Mouse (Mus musculus) cerebellum, adult 18-20 months (tissue): ENCODE results near the gene Flrt2.
A peak's percentile ranks its signal among the peaks of the same experiment; 100 is the strongest.

ENCODE experiments used
- DNase-seq, 2 experiments: peaks; one replicate each; pipeline ENCODE4 v3.0.0; 2021

Gene Flrt2

DNA sequence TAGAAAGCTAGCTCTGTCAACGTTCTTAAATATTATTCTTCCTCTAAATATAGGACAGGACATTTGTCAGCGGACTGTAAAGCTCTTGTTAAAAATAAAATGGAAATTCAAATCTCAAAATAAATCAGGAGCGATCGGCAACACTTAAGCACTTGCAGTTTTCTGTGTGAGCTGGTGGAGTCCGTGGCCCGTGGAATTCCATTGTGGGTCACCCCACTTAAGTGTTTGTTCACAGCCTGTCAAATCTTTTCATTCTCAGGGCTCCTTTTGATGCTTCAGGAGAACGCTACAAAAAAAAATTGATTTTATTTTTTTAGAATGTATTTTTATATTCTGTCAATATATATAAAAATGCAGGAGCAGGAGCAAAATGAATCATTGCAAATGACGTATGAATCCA, 45.5 kb downstream of the Flrt2 start:
- no peak for DNase-seq

DNA sequence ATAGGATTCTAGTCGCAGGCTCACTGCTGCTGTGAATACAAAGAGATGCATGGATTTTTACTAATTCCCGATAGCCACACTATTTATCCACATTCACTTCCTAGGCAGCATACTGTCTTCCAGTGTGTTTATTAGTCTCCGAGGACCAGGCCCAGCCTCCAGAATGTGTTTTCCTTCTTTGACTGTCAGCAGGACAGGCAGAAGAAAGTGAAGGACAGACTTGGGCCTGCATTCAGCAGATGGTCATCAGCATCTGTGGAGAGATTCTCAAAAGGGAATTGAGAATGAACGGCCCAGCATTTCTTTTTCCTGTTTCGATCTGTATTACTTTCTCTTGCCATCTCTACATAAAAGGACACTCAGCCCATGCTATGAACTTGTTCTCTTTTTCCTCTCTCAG, 46.0 kb downstream of the Flrt2 start:
- DNase-seq: no peak

DNA sequence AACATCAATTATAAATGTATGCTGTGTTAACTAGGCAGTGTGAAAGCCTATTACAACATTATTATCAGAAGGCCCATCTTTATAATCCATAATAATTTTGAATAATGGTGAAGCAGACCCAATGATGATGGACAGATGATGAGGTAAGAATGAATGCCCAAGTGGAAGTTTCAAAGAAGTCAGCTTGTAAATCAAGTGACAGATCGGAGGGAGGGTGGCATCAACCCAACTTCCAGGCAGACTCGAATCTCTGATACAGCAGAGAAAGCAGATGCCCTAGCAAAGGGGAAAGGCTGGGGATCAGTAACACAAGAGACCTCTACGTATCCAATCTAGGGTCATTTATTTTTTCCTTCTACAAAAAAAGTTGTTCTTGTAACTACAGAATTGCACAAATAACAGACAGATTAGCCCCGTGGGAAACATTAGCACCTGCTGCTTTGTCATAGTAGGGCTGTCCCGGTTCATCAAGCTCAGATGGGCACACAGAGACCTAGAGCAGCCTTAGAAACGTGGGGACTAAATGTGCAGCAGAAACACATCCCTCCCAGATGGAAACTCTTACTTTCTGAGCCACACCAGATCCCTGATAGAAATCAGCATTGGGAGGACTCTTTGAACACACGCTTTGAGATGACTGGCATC, 46.6 kb downstream of the Flrt2 start:
- no peak for DNase-seq

DNA sequence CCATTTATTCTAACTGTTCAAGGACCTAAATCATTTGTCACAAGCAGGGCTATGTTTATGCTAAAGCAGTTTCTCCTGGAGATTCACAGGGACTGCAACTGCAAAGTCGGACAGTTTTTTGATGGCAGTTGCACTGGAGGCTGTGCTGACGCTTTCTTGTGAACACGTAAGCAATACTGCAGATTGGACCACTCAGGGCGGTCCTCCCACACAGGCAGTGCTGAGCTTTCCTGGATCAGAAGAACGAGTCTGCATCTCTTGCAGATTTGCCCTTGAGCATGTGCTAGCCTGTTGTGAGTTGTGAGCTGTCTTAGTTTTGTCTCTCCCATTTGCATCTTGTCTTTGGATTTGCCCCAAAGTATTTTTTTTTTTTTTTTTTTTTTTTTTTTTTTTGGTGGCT, 47.7 kb downstream of the Flrt2 start:
- DNase-seq: no peak

DNA sequence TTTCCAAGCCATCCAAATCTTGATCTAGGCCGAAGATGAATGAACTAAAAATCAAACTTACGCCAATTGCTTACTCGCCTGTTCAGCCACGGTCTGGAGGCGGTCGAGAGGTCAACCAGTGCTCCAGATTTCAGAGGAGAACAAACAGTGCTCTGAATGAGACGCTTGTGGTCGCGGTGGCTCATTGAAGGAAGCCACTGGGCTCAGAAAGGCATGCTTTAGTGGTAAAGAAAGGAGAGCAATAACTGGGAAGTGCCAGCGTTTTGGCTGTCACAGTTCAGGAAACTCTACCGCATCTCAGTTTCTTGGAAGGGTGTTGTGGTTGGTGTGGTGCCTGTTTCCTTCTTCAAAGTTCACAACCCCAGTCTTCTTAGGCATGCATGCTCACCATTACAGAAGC, 49.3 kb downstream of the Flrt2 start:
- no peak for DNase-seq

DNA sequence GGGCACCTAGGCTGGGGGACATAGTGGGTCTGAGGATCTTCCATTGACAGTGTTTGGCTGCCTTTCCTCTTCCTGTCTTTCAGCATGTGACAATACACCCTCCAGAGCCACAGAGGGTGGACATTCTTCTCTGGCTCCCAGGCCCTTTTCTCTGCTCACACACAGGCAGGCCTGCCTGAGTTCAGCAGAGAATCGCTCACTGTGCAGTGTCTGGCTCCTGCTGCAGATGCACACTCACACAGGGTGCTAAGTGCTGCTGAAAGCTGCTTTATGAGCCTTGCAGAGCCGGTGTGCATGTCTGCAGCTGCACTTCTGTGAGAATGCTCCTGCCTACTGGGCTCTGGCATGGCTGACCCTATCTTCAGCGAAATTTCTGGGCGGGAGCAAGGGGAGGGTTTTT, 52.3 kb downstream of the Flrt2 start:
- DNase-seq: no peak

DNA sequence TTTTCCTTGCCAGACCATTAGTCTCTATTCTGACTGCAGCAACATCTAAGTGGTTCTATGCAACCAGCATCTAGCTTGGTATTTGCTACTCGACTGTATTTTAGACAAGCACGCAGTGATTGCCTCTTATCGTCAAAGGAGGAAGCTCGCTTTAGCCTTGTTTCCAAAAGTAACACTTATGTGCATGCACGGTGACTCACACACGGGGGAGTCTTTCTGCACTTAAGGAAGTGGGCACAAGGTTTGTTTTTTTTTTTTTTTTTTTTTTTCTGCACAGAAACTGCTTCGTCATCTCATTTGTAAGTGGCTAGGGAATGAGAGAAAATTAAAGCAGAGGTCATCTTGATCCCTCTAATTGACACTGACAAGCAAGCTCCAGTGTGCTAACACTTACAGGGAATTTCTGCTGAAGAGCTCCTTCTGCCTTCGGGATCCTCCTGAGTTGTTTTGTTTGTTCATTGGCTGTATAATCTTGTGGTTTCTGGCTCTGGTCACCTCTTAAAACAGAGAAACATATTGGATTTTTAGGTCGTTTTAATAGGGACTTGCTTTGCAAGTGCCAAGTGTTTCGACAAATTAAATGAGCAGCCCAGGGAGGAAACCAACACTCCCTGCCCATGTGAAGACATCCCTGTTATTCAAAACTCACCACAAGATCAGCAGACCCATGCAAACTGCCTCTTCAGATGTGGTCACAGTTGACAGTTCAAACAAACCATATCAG, 55.0 kb downstream of the Flrt2 start:
- DNase-seq: no peak

DNA sequence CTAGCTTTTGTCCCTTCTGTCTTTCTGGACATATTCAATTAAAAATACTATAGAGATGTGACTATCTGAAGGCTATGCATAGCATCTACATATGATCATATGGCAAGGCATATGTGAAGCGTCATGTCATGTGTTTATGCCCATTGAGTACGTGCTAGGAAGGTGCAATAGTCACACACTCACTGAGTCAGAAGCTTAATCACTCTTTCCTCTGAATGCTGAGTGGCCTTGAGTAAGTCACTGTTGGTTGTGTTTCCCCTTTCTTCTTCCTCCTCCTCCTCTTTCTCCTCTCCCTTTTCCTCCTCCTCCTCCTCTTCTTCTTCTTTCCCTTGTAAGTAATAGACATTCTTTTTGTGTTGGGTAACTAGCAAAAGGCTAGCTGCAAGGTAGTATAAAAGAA, 56.7 kb downstream of the Flrt2 start:
- DNase-seq: no peak

DNA sequence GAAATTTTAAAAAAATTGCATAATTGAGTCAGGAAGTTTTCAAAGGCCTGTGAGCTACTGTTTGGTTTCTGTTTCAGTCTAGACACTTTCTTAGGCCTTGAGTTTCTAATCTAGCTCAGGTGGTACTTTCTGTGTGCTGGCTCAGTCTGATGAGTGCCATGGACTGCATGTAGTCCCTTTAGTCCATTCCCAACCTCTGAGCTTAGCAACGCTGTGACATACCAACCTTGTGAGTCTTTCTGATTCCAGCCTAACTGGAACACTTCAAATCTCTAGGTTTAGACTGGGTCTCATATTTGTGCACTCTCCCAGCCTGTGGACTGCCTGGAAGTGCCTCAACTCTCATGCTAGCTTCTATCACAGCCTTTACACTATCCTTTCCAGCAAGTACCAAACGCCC, 57.2 kb downstream of the Flrt2 start:
- no peak for DNase-seq

DNA sequence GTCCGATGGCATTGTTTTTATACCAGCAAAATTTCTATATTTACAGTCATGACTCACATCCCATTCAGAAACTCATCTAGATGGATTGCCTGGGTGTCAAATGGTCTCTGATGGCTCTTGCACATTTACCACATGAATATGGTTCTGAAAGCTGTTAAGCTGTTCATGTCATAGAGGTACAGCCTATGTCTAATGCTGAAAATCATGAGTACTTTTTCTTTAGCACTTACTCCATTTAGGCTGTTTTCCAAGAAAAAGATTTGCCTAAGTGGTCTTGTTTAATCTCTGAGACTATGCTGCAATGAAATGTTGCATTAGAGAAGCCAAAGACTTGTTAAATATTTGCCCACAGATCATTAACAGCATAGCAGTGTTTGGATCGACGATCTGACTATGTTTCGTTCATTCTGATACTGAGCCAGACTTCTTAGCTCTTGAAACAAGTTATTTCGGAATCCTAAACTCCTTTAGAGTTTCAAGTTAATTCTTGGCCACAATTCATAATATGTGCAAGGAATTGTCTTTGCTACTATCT, 67.3 kb downstream of the Flrt2 start:
- no peak for DNase-seq

DNA sequence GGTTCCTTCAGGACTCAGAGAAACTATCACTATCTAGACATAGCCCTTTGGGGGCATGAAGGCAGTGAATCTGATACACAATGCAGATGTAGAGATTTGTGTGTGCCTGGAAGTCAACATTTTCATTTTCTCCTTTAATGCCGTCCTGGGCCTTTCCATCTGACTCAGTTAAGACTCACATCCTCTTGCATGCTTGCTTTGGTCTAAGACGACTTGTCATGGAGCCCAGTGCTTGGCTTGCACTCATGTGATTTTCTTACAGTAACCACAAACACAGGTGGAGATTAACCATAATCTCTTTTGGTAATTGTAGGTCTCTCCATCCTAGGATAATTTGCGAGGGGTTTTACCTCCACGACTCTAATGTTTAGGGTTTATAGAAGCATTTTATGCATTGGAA, 73.2 kb downstream of the Flrt2 start:
- DNase-seq: no peak

DNA sequence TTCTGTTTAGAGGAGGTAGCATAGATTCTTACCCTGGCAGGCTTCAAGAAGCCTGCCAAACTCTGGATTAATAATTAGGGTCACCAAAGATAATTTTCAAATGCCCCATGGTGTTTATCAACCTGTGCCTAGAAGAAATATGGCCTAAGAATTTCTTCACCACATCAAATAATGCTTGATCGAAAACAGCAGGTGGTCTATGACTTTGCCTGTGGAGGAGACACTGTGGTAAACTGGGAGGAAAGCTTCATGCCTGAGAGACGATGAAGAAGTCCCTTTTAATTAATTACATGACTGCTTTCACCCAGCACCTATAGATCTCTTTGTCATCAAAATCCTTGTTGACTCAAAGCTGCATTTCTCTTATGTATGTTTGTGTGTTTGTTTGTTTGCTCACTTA, 77.0 kb downstream of the Flrt2 start:
- no peak for DNase-seq

DNA sequence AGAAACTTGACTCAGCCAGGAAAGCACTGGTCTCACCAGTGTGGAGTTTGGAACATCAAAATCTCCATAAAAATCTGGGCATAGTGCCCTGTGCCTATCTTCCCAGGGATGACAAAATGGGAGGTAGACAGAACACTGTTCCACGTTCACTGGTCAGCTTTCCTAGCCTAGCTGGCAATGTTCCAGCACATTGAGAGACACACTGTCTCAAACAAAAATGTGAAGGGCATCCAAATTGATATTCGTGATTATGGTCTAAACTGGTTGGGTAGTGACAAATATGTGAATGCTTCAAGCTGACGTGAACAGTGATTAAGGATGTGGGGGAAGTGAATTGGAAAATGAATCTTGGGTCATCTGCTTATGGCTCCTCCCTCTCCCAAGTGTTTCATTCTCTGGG, 78.2 kb downstream of the Flrt2 start:
- peak in 1 of 2 experiments; percentile 2 for DNase-seq

DNA sequence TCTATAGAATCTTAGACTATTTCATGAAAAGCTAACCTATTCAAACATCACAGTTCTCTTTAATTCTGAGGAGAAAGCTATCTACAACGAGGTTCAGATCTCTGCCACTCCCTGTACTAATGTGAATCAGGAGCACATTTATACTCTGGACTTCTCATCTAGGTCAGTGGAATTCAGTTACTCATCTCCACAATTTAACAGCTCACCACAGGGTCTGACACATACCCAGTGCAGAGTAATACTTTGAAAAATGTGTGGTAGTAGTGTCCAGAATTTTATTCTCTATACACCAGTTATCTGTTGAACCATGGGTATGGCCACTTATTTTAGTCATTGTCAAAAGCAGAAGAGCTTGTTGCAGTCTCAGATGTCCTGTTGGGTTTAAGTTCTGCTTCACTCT, 98.1 kb downstream of the Flrt2 start:
- no peak for DNase-seq

DNA sequence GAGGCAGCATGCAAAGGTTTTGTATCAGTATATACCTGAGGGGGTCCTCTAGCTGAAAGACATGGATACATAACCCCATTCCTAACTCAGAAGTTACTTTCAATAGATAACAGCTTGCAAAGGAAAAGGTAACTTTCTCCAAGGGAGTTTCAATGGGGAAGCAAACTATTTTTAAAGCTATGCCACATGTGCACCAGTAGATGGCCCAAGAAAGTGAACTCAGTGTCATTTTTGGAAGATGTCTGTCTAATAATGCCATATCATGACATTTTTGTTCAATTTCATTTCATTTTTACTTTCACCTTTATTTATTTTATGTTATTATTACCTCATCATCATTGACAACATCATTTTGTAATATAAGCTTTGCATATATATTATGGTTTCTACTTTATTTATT, 124.6 kb downstream of the Flrt2 start:
- DNase-seq: no peak
